Mouse (Mus musculus) C2C12 (cell line): Measurements from ENCODE around the gene Ccnd3. TPM values are rescaled to one million over a fixed set of nuclear protein-coding genes. Genes with fewer than 3 reads are reported as not detected.

Experiments used
- H3K27me3 ChIP-seq: one replicate; pipeline ENCODE4 v1.6.1; 2011; ENCODE audit not compliant: control insufficient read depth, insufficient read depth, insufficient read length
- H3K36me3 ChIP-seq: one replicate; pipeline ENCODE4 v1.6.1; 2011; ENCODE audit not compliant: control insufficient read depth, insufficient read depth
- H3K4me3 ChIP-seq: one replicate; pipeline ENCODE4 v1.5.1; 2011; ENCODE audit warnings: mild to moderate bottlenecking, control low read depth; ENCODE audit not compliant: poor library complexity, insufficient read depth, severe bottlenecking
- H3K79me2 ChIP-seq: one replicate; pipeline ENCODE4 v1.6.1; 2011; ENCODE audit not compliant: control insufficient read depth, insufficient read depth
- H3K79me3 ChIP-seq: one replicate; pipeline ENCODE4 v1.6.1; 2011; ENCODE audit warnings: low read depth, control low read depth
- H3ac ChIP-seq: one replicate; pipeline ENCODE3; 2011; ENCODE audit warnings: low read depth; ENCODE audit not compliant: control insufficient read depth, insufficient read length
- CEBPB ChIP-seq: IDR thresholded peaks from one replicate; pipeline ENCODE4 v1.6.1; 2011; ENCODE audit warnings: low read depth, mild to moderate bottlenecking, control low read depth, moderate library complexity
- CTCF ChIP-seq: IDR thresholded peaks from one replicate; pipeline ENCODE4 v1.5.1; 2011; ENCODE audit not compliant: control insufficient read depth, insufficient read depth, insufficient read length
- FOSL1 ChIP-seq: IDR thresholded peaks from one replicate; pipeline ENCODE4 v1.8.0; 2011; ENCODE audit warnings: mild to moderate bottlenecking, low read length; ENCODE audit not compliant: poor library complexity, insufficient read depth, severe bottlenecking
- MAX ChIP-seq: IDR thresholded peaks from one replicate; pipeline ENCODE4 v1.6.1; 2011; ENCODE audit warnings: mild to moderate bottlenecking, control low read depth
- MYOD1 ChIP-seq: IDR thresholded peaks from one replicate; pipeline ENCODE4 v1.6.1; 2011; ENCODE audit warnings: low read depth; ENCODE audit not compliant: control insufficient read depth, insufficient read length
- MYOG ChIP-seq: IDR thresholded peaks from one replicate; pipeline ENCODE4 v1.6.1; 2011; ENCODE audit not compliant: control insufficient read depth, insufficient read length; ENCODE audit errors: extremely low read depth
- USF1 ChIP-seq: IDR thresholded peaks from one replicate; pipeline ENCODE4 v1.6.1; 2011; ENCODE audit warnings: low read depth, mild to moderate bottlenecking, control low read depth, moderate library complexity
- polyA plus RNA-seq: library from polyadenylated mRNA; unstranded; fragments of >200 nt; fragmentation: generic; extraction: Trizol; gene quantifications from one replicate; pipeline ENCODE4 v1.2.1, GENCODE M21; 2012; ENCODE audit warnings: missing spikeins

Gene Ccnd3
- polyA plus RNA-seq, 1 experiment: 217 TPM

GRCm38 (mm10) chr17:47599511-47600297 is 94.9 kb downstream of the Ccnd3 start:
- H3K4me3 ChIP-seq: no peak overlapping the region
- H3K79me3 ChIP-seq: peaks cover 12% of the 10 kb centered on the region
- no peak overlapping the region for H3ac ChIP-seq
- H3K36me3 ChIP-seq: peaks cover 68% of the 10 kb centered on the region
- peaks cover 20% of the 10 kb centered on the region for H3K79me2 ChIP-seq
- TF ChIP-seq CTCF (no peak), CEBPB (no peak), MYOD1 (no peak)
- H3K27me3 ChIP-seq: no peaks in the 10 kb centered on the region

DNA sequence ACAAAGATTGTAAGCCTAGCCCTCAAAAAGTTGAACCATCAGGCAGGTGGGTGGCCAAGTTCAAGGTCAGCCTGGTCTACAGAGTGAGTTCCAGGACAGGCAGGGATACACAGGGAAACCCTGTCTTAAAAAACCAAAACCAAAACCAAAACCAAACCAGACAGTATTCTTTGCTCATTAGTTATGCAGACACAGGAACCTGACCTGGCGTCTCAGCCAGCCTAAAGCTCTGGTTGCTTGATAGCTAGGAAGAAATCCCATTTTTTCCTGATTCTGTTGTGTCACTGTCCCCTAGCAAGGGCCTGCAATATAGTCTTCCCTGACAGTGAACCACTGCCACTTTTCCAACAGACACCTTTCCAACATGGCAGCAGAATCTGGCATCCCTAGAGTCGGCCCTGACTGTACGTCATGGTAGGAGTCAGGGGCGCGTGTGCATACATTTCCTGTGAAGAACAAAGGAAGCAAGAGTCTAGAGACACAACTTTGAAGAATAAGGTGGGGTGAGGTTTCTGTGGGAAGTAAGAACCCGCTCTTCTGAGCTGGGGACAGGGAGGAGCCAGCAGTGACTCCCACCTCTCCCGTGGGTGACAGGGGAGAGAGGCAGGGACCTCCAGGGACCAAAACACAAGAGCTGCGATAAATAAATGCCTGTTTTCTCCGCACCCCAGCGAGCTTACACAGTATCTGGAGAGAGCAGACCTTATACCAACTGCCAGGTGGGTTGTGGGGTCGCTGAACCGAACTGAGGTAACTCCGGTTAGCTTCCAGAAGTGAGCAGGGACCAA is 95.9 kb downstream of the Ccnd3 start:
- Histone ChIP-seq H3ac (no peak overlapping the region), H3K27me3 (no peaks in the 10 kb centered on the region), H3K79me3 (peaks cover 12% of the 10 kb centered on the region), H3K36me3 (peaks cover 79% of the 10 kb centered on the region), H3K79me2 (peaks cover 16% of the 10 kb centered on the region), H3K4me3 (no peak overlapping the region)
- TF ChIP-seq MYOG: no peak
- TF ChIP-seq FOSL1: no peak
- TF ChIP-seq MAX: no peak
- no peak for TF ChIP-seq CEBPB

- peaks cover 85% of the 10 kb centered on the region for H3K36me3 ChIP-seq
- H3K79me3 ChIP-seq: peaks cover 9% of the 10 kb centered on the region
- no peaks in the 10 kb centered on the region for H3K27me3 ChIP-seq
- TF ChIP-seq FOSL1 (no peak), CTCF (no peak)
- no peak overlapping the region for H3ac ChIP-seq
- H3K4me3 ChIP-seq: no peak overlapping the region
- H3K79me2 ChIP-seq: peaks cover 13% of the 10 kb centered on the region
Measured at GRCm38 (mm10) chr17:47601389-47601755, 96.5 kb downstream of the Ccnd3 start.

DNA sequence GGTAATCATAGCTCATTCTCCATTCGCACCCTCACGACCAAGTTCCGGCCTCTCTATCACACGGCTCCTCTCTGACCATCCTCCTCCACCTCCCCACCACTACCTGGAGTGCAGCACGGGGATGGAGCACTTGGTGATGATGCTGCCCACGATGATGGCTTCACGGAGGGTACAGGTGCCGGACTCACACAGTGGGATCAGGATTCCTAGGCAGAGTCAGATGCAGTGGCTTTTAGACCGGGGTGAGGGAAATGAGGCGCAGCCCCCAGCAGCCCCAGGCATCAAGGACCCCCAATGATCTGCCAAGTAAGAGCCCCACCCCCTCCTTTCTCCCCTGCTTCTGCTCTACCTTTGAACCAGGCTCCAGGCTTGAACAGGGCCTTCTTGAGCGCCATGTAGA is 97.4 kb downstream of the Ccnd3 start:
- H3K79me3 ChIP-seq: peaks cover 3% of the 10 kb centered on the region
- no peak for TF ChIP-seq CEBPB
- TF ChIP-seq MYOG: no peak
- TF ChIP-seq MAX: no peak
- TF ChIP-seq FOSL1: no peak
- no peak for TF ChIP-seq USF1
- no peak for TF ChIP-seq MYOD1
- no peak for TF ChIP-seq CTCF
- H3ac ChIP-seq: no peak overlapping the region
- H3K4me3 ChIP-seq: no peak overlapping the region
- no peaks in the 10 kb centered on the region for H3K27me3 ChIP-seq
- H3K36me3 ChIP-seq: peaks cover 90% of the 10 kb centered on the region
- peaks cover 13% of the 10 kb centered on the region for H3K79me2 ChIP-seq

GRCm38 (mm10) chr17:47606220-47606619 is 101.4 kb downstream of the Ccnd3 start:
- H3K36me3 ChIP-seq: peaks cover 76% of the 10 kb centered on the region
- TF ChIP-seq CTCF (no peak), MYOG (no peak), USF1 (no peak), MAX (no peak), FOSL1 (no peak), MYOD1 (no peak), CEBPB (no peak)

GRCm38 (mm10) chr17:47609182-47609581 is 104.3 kb downstream of the Ccnd3 start:
- peaks cover 58% of the 10 kb centered on the region for H3K36me3 ChIP-seq

More at GRCm38 (mm10) chr17:47606220-47606619, 101.4 kb downstream of the Ccnd3 start:
- Histone ChIP-seq H3K27me3 (no peaks in the 10 kb centered on the region), H3K79me2 (peaks cover 49% of the 10 kb centered on the region), H3K4me3 (no peak overlapping the region), H3ac (no peak overlapping the region), H3K79me3 (peaks cover 39% of the 10 kb centered on the region)

More at GRCm38 (mm10) chr17:47609182-47609581, 104.3 kb downstream of the Ccnd3 start:
- no peak overlapping the region for H3ac ChIP-seq
- H3K27me3 ChIP-seq: no peaks in the 10 kb centered on the region
- H3K4me3 ChIP-seq: no peak overlapping the region
- peaks cover 78% of the 10 kb centered on the region for H3K79me2 ChIP-seq
- TF ChIP-seq MYOG: no peak
- no peak for TF ChIP-seq CEBPB
- no peak for TF ChIP-seq CTCF
- TF ChIP-seq FOSL1: no peak
- no peak for TF ChIP-seq MAX
- TF ChIP-seq MYOD1: no peak
- TF ChIP-seq USF1: no peak
- H3K79me3 ChIP-seq: peaks cover 65% of the 10 kb centered on the region
